Mouse (Mus musculus): ENCODE measurements around the gene Camk1d. TPM values are rescaled to one million over a fixed set of nuclear protein-coding genes. Genes with fewer than 3 reads are reported as not detected.

The Camk1d gene
- polyA plus RNA-seq, 1 experiment from 2014 or later = 1.1 TPM

DNA sequence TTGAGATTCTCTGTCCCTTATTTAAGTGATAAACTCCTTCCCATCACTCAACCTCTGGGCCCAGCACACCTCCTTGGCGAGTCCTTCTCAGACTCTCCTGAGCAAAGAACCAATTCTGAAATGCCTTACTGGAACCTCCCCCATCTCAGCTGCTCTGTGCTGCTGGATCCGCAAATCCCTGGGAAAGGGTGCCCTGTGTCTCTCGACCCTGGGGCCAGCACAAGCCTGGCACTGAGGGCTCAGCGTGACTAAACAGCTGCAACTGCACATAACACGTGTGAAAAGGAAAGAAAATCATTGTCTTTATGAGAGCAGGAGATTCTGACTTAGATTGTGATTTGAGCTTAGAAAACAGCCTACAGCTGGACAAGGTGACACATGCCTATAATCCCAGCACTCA, 52.4 kb downstream of the Camk1d start:
- H3K4me1 ChIP-seq (replicated peaks) = no peaks in the 10 kb centered on the region
- WGBS = 74% methylated on average over 5 of the region's 5 CpGs
- no peak overlapping the region for H3K9ac ChIP-seq (replicated peaks)
- ATAC-seq (ENCODE audit: insufficient number of reproducible peaks, insufficient read depth, low FRiP score, low TSS enrichment, low read depth) = no peak
- H3K36me3 ChIP-seq = no peaks in the 10 kb centered on the region
- H3K27ac ChIP-seq = no peak overlapping the region
- no peaks in the 10 kb centered on the region for H3K27me3 ChIP-seq
- H3K4me3 ChIP-seq (replicated peaks) = no peak overlapping the region
- no peak overlapping the region for H3K4me2 ChIP-seq
- H3K9me3 ChIP-seq = no peaks in the 10 kb centered on the region

DNA sequence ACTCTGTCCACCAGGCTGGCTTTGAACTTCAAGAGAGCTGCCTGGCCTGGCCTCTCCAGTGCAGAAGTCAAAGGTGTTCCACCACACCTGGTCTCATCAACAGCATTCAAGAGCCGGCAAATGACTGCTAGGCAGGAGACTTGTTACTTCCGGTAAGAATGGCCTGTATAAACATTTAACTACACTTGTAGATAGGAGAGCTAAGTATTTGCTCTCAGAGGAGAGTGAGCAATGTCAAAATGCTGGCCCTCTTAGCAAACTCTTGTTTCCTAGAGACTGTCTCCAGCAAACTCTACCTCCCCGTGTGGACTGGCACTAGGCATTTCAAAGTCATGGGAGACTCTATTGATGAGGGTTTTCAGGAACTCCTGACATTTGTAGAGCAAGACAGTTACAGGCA, 56.3 kb downstream of the Camk1d start:
- no peak for ATAC-seq (ENCODE audit: insufficient number of reproducible peaks, insufficient read depth, low FRiP score, low TSS enrichment, low read depth)
- no peaks in the 10 kb centered on the region for H3K9me3 ChIP-seq
- H3K4me2 ChIP-seq = no peak overlapping the region
- H3K27me3 ChIP-seq = no peaks in the 10 kb centered on the region
- no peak overlapping the region for H3K27ac ChIP-seq
- no peak overlapping the region for H3K9ac ChIP-seq (replicated peaks)
- WGBS = 80% methylated on average over 3 of the region's 3 CpGs
- H3K4me3 ChIP-seq (replicated peaks) = no peak overlapping the region
- no peaks in the 10 kb centered on the region for H3K4me1 ChIP-seq (replicated peaks)
- no peaks in the 10 kb centered on the region for H3K36me3 ChIP-seq

DNA sequence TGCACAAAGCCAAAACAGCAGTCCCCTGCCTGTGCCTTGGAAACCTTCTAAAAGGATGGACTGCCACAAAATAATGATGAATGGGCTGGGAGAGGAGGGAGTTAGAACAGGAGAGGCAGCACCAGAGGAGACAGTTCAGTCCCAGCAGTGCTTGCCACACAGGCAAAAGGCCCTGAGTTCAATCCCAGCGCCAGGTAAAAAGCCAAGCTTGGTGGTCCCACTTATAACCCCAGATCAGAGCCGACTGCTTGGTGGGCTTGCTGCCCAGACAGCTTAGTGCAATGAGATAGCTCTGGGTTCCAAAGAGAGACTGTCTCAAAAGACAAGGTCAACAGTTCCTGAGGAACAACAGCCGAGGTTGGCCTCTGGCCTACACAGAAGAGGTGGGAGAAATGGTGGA, 58.0 kb downstream of the Camk1d start:
- no peak overlapping the region for H3K9ac ChIP-seq (replicated peaks)
- H3K4me1 ChIP-seq (replicated peaks) = no peaks in the 10 kb centered on the region
- no peak overlapping the region for H3K4me3 ChIP-seq (replicated peaks)
- H3K36me3 ChIP-seq = no peaks in the 10 kb centered on the region
- WGBS = 78% methylated on average over 3 of the region's 3 CpGs
- H3K27ac ChIP-seq = no peak overlapping the region
- H3K27me3 ChIP-seq = no peaks in the 10 kb centered on the region
- H3K9me3 ChIP-seq = no peaks in the 10 kb centered on the region
- no peak for ATAC-seq (ENCODE audit: insufficient number of reproducible peaks, insufficient read depth, low FRiP score, low TSS enrichment, low read depth)
- no peak overlapping the region for H3K4me2 ChIP-seq

DNA sequence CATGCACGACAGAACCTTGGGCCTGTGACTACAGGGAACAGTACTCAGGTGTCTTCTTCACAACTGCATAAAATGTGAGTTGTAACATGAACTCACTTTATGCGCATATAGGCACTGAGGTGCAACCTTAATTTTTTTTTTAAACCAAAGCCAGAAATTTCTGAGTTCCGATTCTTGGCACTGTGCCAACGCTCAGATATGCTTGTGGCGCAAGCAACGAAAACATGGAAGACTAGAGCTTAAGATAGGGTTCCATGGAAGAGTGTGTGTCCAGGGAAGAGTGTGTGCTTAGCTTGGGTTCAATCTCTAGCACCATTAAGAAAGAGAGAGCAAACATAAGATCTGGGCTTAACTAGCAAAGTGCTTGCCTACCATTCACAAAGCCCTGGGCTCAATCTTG, 62.2 kb downstream of the Camk1d start:
- 93% methylated on average over 6 of the region's 6 CpGs for WGBS
- H3K27me3 ChIP-seq = no peaks in the 10 kb centered on the region
- H3K27ac ChIP-seq = no peak overlapping the region
- H3K9me3 ChIP-seq = no peaks in the 10 kb centered on the region
- no peaks in the 10 kb centered on the region for H3K4me1 ChIP-seq (replicated peaks)
- H3K4me3 ChIP-seq (replicated peaks) = no peak overlapping the region
- no peak for ATAC-seq (ENCODE audit: insufficient number of reproducible peaks, insufficient read depth, low FRiP score, low TSS enrichment, low read depth)
- H3K36me3 ChIP-seq = no peaks in the 10 kb centered on the region
- no peak overlapping the region for H3K4me2 ChIP-seq
- no peak overlapping the region for H3K9ac ChIP-seq (replicated peaks)

GRCm38 (mm10) chr2:5651285-5651870, 62.9 kb downstream of the Camk1d start:
- Histone ChIP-seq H3K4me3 (replicated peaks) (no peak overlapping the region), H3K27ac (no peak overlapping the region), H3K9ac (replicated peaks) (no peak overlapping the region), H3K4me2 (no peak overlapping the region), H3K4me1 (replicated peaks) (no peaks in the 10 kb centered on the region), H3K9me3 (no peaks in the 10 kb centered on the region), H3K36me3 (no peaks in the 10 kb centered on the region), H3K27me3 (no peaks in the 10 kb centered on the region)
- no peak for ATAC-seq (ENCODE audit: insufficient number of reproducible peaks, insufficient read depth, low FRiP score, low TSS enrichment, low read depth)
- 83% methylated on average over 10 of the region's 10 CpGs for WGBS

DNA sequence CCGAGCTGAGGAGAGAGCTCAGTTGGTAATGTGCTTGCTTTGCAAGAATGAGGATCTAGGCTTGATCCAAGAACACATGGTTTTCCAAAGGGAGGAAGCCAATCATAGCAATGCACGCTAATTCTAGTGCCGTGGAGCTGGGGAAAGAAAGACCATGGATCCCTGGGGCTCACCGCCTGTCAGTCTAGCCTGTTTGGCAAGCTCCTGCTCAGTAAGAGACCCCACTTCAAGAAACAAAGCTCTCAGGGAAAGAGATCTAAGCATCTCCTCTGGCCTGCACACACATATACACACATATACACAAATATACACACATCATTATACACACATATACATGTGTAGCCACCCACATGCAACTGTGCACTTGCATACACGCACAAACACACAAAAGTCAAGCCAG, 65.1 kb downstream of the Camk1d start:
- no peak overlapping the region for H3K27ac ChIP-seq
- ATAC-seq (ENCODE audit: insufficient number of reproducible peaks, insufficient read depth, low FRiP score, low TSS enrichment, low read depth) = no peak
- H3K9me3 ChIP-seq = no peaks in the 10 kb centered on the region
- no peaks in the 10 kb centered on the region for H3K27me3 ChIP-seq
- 85% methylated on average over 5 of the region's 5 CpGs for WGBS
- H3K36me3 ChIP-seq = no peaks in the 10 kb centered on the region
- no peak overlapping the region for H3K4me3 ChIP-seq (replicated peaks)
- no peaks in the 10 kb centered on the region for H3K4me1 ChIP-seq (replicated peaks)
- H3K4me2 ChIP-seq = no peak overlapping the region
- H3K9ac ChIP-seq (replicated peaks) = no peak overlapping the region

- H3K36me3 ChIP-seq = no peaks in the 10 kb centered on the region
- H3K4me1 ChIP-seq (replicated peaks) = no peaks in the 10 kb centered on the region
- H3K9me3 ChIP-seq = no peaks in the 10 kb centered on the region
- no peak overlapping the region for H3K4me3 ChIP-seq (replicated peaks)
- no peak for ATAC-seq (ENCODE audit: insufficient number of reproducible peaks, insufficient read depth, low FRiP score, low TSS enrichment, low read depth)
- no peak overlapping the region for H3K27ac ChIP-seq
- H3K9ac ChIP-seq (replicated peaks) = no peak overlapping the region
- WGBS = 80% methylated on average over 6 of the region's 6 CpGs
- H3K4me2 ChIP-seq = no peak overlapping the region
- H3K27me3 ChIP-seq = no peaks in the 10 kb centered on the region
These were observed 65.6 kb downstream of the Camk1d start for GRCm38 (mm10) chr2:5648764-5649163.

DNA sequence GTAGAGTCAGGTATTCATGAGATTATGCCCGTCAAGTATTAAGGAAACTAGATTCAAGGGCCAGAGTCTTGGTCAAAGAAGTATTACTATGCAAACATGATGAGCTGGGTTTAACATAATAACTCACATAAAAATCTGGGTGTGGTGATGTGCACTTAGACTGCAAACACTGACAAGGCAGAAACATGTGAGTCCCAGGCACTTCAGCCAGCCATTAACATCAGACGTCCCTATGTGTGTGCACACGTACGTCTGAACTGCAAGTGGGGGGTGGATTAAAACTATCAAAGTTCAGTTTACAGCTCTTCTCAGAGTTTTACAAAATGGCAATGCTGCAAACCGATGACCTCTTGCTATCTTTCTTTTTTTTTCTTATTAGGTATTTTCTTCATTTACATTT, 68.0 kb downstream of the Camk1d start:
- Histone ChIP-seq H3K27ac (no peak overlapping the region), H3K4me1 (replicated peaks) (peaks cover 6% of the 10 kb centered on the region; the same call in 1 of the 2 replicates), H3K4me3 (replicated peaks) (no peak overlapping the region), H3K36me3 (no peaks in the 10 kb centered on the region), H3K27me3 (no peaks in the 10 kb centered on the region), H3K4me2 (no peak overlapping the region), H3K9me3 (no peaks in the 10 kb centered on the region), H3K9ac (replicated peaks) (no peak overlapping the region)
- ATAC-seq (ENCODE audit: insufficient number of reproducible peaks, insufficient read depth, low FRiP score, low TSS enrichment, low read depth) = no peak
- 81% methylated on average over 5 of the region's 5 CpGs for WGBS

DNA sequence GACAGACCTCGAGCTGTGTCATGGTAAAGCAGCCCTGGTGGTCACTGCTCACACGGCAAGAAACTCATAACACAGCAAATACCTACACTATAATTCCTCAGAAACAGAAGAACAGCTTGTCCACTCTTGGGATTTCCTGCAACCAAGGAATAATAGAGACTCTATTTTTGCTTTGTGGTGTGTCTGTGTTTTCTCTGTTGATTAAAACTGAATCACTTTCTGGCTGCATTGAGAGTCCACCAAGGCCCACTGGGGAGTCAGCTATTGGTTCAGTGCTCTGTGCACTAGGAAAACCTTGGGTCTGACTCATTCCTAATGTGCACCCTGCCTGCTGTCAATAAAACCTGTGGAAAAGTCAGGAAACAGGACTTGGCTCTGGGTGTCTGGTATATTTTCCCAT, 68.7 kb downstream of the Camk1d start:
- H3K4me1 ChIP-seq (replicated peaks) = peaks cover 6% of the 10 kb centered on the region; the same call in 1 of the 2 replicates
- WGBS = 75% methylated on average over 2 of the region's 2 CpGs
- H3K27me3 ChIP-seq = no peaks in the 10 kb centered on the region
- no peaks in the 10 kb centered on the region for H3K36me3 ChIP-seq
- no peaks in the 10 kb centered on the region for H3K9me3 ChIP-seq
- H3K4me3 ChIP-seq (replicated peaks) = no peak overlapping the region
- H3K4me2 ChIP-seq = no peak overlapping the region
- no peak for ATAC-seq (ENCODE audit: insufficient number of reproducible peaks, insufficient read depth, low FRiP score, low TSS enrichment, low read depth)
- H3K9ac ChIP-seq (replicated peaks) = no peak overlapping the region
- no peak overlapping the region for H3K27ac ChIP-seq

GRCm38 (mm10) chr2:5643937-5644336, 70.4 kb downstream of the Camk1d start:
- peaks cover 6% of the 10 kb centered on the region for H3K4me1 ChIP-seq (replicated peaks)
- no peaks in the 10 kb centered on the region for H3K36me3 ChIP-seq
- H3K27ac ChIP-seq = no peak overlapping the region
- no peak overlapping the region for H3K4me2 ChIP-seq
- H3K9me3 ChIP-seq = no peaks in the 10 kb centered on the region
- WGBS = 85% methylated on average over 3 of the region's 3 CpGs
- ATAC-seq (ENCODE audit: insufficient number of reproducible peaks, insufficient read depth, low FRiP score, low TSS enrichment, low read depth) = no peak
- no peak overlapping the region for H3K9ac ChIP-seq (replicated peaks)
- H3K27me3 ChIP-seq = no peaks in the 10 kb centered on the region
- H3K4me3 ChIP-seq (replicated peaks) = no peak overlapping the region

DNA sequence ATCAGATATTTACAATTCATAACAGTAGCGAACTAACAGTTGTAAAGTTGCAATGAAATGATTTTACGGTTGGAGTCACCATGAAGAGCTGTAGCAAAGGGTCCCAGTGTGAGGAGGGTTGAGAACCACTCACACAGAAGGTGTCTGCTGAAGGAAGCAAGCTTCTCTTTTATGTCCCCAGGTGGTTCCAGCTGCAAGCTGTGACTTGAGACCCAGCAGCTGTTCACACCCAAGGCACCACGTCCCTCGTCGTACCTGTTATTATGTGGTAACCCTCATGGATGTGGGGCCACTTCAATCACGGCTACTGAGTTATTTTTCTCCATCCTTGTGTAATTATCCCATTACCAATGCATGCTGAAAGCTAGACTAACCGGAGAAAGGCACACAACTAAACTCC, 71.1 kb downstream of the Camk1d start:
- Histone ChIP-seq H3K4me2 (no peak overlapping the region), H3K27ac (no peak overlapping the region), H3K4me1 (replicated peaks) (peaks cover 6% of the 10 kb centered on the region), H3K4me3 (replicated peaks) (no peak overlapping the region), H3K36me3 (no peaks in the 10 kb centered on the region), H3K9me3 (no peaks in the 10 kb centered on the region), H3K9ac (replicated peaks) (no peak overlapping the region), H3K27me3 (no peaks in the 10 kb centered on the region)
- 37% methylated on average over 7 of the region's 7 CpGs for WGBS
- no peak for ATAC-seq (ENCODE audit: insufficient number of reproducible peaks, insufficient read depth, low FRiP score, low TSS enrichment, low read depth)

GRCm38 (mm10) chr2:5642624-5643023, 71.7 kb downstream of the Camk1d start:
- Histone ChIP-seq H3K4me2 (no peak overlapping the region), H3K36me3 (no peaks in the 10 kb centered on the region), H3K4me1 (replicated peaks) (peaks cover 6% of the 10 kb centered on the region), H3K4me3 (replicated peaks) (no peak overlapping the region), H3K9me3 (no peaks in the 10 kb centered on the region), H3K9ac (replicated peaks) (no peak overlapping the region), H3K27me3 (no peaks in the 10 kb centered on the region), H3K27ac (no peak overlapping the region)
- WGBS = 52% methylated on average over 5 of the region's 5 CpGs
- no peak for ATAC-seq (ENCODE audit: insufficient number of reproducible peaks, insufficient read depth, low FRiP score, low TSS enrichment, low read depth)

Measured in limb, embryonic 12.5 days (tissue).